Mouse (Mus musculus) embryonic facial prominence, embryonic 13.5 days (tissue): ENCODE measurements around the gene Purb. TPM values are rescaled to one million over a fixed set of nuclear protein-coding genes. Genes with fewer than 3 reads are reported as not detected.
"Not testable (repeated sequence)": the region's sequence is repeated elsewhere in the genome, so short reads cannot be mapped to it uniquely, and the experiment has no call there.

ENCODE experiments used
- ATAC-seq: fragments of 200-750 bp; cut with Nextera tagmentation; 2 replicates; pipeline ENCODE4 v1.8.0; 2017; ENCODE audit warnings: low read depth; ENCODE audit not compliant: insufficient number of reproducible peaks, insufficient read depth, low FRiP score, low TSS enrichment
- H3K27ac ChIP-seq: fragments of 300-500 bp; sonication (generic); 2 replicates; pipeline ENCODE4 v1.5.1; 2015; ENCODE audit warnings: moderate library complexity, mild to moderate bottlenecking, inconsistent platforms
- H3K27me3 ChIP-seq: fragments of 300-500 bp; sonication (generic); 2 replicates; pipeline ENCODE4 v1.6.1; 2015; ENCODE audit warnings: mild to moderate bottlenecking, inconsistent platforms
- H3K36me3 ChIP-seq: fragments of 300-500 bp; sonication (generic); 2 replicates; pipeline ENCODE4 v1.6.1; 2015; ENCODE audit warnings: mild to moderate bottlenecking, inconsistent platforms
- H3K4me1 ChIP-seq: fragments of 300-500 bp; sonication (generic); 2 replicates; pipeline ENCODE4 v1.6.1; 2015; ENCODE audit warnings: inconsistent platforms
- H3K4me2 ChIP-seq: fragments of 300-500 bp; sonication (generic); 2 replicates; pipeline ENCODE4 v1.6.1; 2015; ENCODE audit warnings: moderate library complexity, mild to moderate bottlenecking, inconsistent platforms
- H3K4me3 ChIP-seq: fragments of 300-500 bp; sonication (generic); 2 replicates; pipeline ENCODE4 v1.5.1; 2015; ENCODE audit warnings: mild to moderate bottlenecking, inconsistent platforms
- H3K9ac ChIP-seq: fragments of 300-500 bp; sonication (generic); 2 replicates; pipeline ENCODE4 v1.6.1; 2015; ENCODE audit warnings: mild to moderate bottlenecking, inconsistent platforms
- H3K9me3 ChIP-seq: fragments of 300-500 bp; sonication (generic); 2 replicates; pipeline ENCODE4 v1.6.1; 2016; ENCODE audit warnings: inconsistent platforms
- WGBS: fragments of 180-500 bp; shearing (Covaris S2); methylation state at CpG from one replicate; pipeline ENCODE4 v1.1.7; 2015; ENCODE audit warnings: mixed read lengths; 5-methylcytosine and 5-hydroxymethylcytosine counted together
- polyA plus RNA-seq: library from polyadenylated mRNA; unstranded; fragments of >200 nt; fragmentation: Nextera tagmentation; extraction: Ambion mirVana; gene quantifications from 2 replicates; pipeline ENCODE4 v1.2.1, GENCODE M21; 2015

Gene Purb
- polyA plus RNA-seq, 1 experiment from 2014 or later = 26.9 TPM

DNA sequence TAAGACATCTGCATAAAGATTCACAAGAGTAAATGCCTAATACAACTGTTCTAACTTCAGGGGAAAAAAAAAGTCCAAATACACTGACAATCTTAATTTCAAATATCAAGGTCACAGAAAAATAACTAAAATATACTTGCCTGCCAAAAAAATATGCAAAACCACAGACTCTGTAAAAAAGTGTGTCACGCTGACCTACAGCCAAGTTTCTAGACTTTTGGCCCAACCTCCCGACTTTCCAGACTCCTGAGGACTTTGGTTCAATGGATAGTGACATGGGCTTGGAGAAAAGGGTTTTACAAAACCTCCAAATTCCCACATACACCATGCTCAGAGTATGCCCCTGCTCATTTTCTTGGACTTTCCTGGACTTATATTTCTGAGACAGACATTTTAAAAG, 7.2 kb downstream of the Purb start:
- 84% methylated on average over 2 of the region's 2 CpGs for WGBS
- no peak overlapping the region for H3K4me2 ChIP-seq
- no peak for ATAC-seq
- peaks cover 30% of the 10 kb centered on the region for H3K4me1 ChIP-seq
- no peak overlapping the region for H3K9ac ChIP-seq
- no peaks in the 10 kb centered on the region for H3K27me3 ChIP-seq
- H3K4me3 ChIP-seq = no peak overlapping the region
- peaks cover 33% of the 10 kb centered on the region for H3K36me3 ChIP-seq
- H3K27ac ChIP-seq = no peak overlapping the region
- H3K9me3 ChIP-seq = no peaks in the 10 kb centered on the region

DNA sequence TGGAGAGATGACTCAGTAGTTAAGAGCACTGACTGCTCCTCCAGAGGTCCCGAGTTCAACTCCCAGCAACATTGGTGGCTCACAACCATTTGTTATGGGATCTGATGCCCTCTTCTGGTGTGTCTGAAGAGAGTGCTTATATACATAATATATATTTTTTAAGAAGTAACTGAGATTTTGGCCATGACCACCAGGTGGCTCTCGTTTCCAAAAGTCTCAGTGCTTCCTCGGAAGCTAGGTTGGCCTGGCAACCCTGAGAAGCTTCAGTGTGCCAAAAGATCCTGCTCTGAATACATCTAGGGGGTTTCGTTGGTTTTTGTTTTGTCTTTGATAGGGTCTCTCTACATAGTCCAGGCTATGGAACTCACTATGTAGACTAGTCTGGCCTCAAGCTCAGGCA, 10.6 kb downstream of the Purb start:
- Histone ChIP-seq H3K27me3 (no peaks in the 10 kb centered on the region), H3K4me2 (no peak overlapping the region), H3K4me3 (no peak overlapping the region), H3K27ac (no peak overlapping the region), H3K9me3 (no peaks in the 10 kb centered on the region), H3K4me1 (peaks cover 9% of the 10 kb centered on the region), H3K9ac (no peak overlapping the region), H3K36me3 (peaks cover 31% of the 10 kb centered on the region)
- 37% methylated on average over 4 of the region's 4 CpGs for WGBS
- no peak for ATAC-seq

DNA sequence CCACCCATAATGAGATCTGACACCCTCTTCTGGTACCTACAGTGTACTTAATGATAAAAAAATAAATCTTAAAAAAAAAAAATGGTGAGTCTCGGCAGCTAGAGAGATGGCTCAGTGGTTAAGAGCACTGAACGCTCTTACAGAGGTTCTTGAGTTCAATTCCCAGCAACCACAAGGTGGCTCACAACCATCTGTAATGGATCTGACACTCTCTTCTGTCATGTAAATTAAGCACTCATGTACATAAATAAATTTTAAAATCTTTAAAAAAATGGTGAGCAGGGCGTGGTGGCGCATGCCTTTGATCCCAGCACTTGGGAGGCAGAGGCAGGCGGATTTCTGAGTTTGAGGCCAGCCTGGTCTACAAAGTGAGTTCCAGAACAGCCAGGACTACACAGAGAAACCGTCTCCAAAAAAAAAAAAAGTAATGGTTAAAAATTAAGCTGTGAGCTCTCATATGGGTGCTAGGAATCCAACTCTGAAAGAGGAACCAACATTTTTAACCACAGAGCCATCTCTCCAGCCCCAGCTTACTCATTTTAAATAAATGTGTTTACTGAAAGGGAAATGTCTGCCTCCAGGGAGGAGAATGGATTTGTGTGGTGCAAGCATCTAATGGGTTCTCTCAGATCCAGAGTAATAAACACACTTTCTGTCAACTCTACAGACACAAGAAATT, 12.4 kb downstream of the Purb start:
- H3K4me1 ChIP-seq = no peaks in the 10 kb centered on the region
- no peaks in the 10 kb centered on the region for H3K9me3 ChIP-seq
- WGBS = 90% methylated on average over 6 of the region's 6 CpGs
- no peak overlapping the region for H3K27ac ChIP-seq
- no peak for ATAC-seq
- H3K4me2 ChIP-seq = no peak overlapping the region
- no peak overlapping the region for H3K9ac ChIP-seq
- H3K36me3 ChIP-seq = peaks cover 27% of the 10 kb centered on the region
- H3K4me3 ChIP-seq = no peak overlapping the region
- no peaks in the 10 kb centered on the region for H3K27me3 ChIP-seq

DNA sequence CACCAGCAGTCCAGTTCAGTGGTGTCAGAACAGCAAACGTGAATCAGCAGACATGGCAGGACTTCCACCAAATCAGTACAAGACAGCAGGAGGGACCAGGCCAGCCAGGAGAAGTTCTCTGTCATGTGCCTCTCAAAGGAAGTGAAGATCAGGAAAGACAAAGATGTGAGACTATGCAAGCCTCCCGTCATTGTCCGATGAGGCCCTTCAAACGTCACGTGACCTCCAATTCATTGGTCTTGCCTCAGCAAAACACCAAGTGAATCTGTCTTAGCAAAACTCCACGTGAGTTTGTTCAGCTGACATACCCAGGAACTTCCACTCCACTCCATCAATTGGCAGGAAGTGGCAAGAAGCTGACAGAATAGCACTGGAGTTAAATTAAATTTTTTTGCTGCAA, 19.6 kb downstream of the Purb start:
- no peak overlapping the region for H3K9ac ChIP-seq
- no peak for ATAC-seq
- H3K36me3 ChIP-seq = no peaks in the 10 kb centered on the region
- H3K27ac ChIP-seq = no peak overlapping the region
- no peaks in the 10 kb centered on the region for H3K4me1 ChIP-seq
- no peak overlapping the region for H3K4me2 ChIP-seq
- no peaks in the 10 kb centered on the region for H3K9me3 ChIP-seq
- no peaks in the 10 kb centered on the region for H3K27me3 ChIP-seq
- 79% methylated on average over 6 of the region's 6 CpGs for WGBS
- H3K4me3 ChIP-seq = no peak overlapping the region

DNA sequence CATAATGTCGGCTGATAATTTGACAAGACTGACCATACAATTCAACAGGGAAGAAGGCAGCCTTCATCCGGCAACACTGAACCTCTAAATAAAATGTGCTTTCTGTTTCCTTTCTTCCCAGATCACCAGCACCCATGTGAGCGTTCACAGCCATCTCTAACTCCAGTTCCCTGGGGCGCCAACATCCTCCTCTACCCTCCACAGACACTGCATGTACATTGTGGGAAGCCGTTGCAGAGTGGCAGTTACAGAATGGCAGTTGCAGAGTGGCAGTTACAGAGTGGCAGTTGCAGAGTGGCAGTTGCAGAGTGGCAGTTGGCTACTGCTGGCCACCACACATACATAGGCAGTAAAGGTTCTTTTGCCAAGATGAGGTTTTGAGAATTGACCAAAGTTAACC, 27.6 kb downstream of the Purb start:
- not testable (repeated sequence) for H3K4me3 ChIP-seq, H3K9me3 ChIP-seq, ATAC-seq, H3K27ac ChIP-seq, H3K9ac ChIP-seq, H3K4me2 ChIP-seq, H3K36me3 ChIP-seq, H3K4me1 ChIP-seq, H3K27me3 ChIP-seq
- WGBS = 91% methylated on average over 5 of the region's 5 CpGs

DNA sequence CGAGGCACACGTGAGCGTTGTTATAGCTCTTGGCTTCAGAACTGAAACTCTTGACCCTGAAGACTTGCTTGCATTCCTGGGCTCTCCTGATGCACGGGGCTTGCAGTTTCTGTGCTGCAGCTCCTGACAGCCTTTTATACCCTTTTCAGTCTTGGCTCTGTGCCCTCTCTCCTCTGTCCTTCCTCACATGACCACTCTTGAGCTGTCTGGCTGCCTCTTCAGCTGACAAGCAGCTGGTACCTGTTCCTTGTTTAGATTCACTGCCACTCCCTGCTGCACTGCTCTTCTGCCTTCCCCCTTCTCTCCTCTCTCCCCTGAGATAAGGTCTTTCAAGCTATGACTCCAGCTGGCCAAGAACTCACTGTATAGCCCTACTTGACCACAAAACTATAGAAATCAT, 28.2 kb downstream of the Purb start:
- Histone ChIP-seq H3K4me2 (no peak overlapping the region), H3K9ac (no peak overlapping the region), H3K9me3 (no peaks in the 10 kb centered on the region), H3K27ac (no peak overlapping the region), H3K4me1 (peaks cover 7% of the 10 kb centered on the region), H3K4me3 (no peak overlapping the region), H3K27me3 (no peaks in the 10 kb centered on the region), H3K36me3 (no peaks in the 10 kb centered on the region)
- 89% methylated on average over 4 of the region's 4 CpGs for WGBS
- no peak for ATAC-seq

DNA sequence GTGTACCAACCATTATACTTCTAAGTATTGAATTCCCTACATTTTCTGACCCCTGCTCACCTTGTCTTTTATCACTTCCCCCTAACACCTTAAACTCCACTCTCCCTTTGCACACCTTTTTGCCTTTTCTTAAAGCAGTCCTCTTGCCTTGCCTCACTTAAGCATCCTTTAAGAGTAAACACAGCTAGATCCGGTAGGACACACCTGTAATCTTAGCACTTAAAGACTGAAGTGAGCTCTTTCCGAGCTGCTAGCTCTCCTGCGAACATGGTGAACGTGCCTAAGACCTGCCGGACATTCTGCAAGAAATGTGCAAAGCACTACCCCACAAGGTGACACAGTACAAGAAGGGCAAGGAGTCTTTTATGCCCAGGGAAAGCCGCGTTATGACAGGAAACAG, 29.8 kb downstream of the Purb start:
- Histone ChIP-seq H3K9me3 (no peaks in the 10 kb centered on the region; the same call in 1 of the 2 replicates), H3K4me2 (no peak overlapping the region), H3K4me3 (no peak overlapping the region), H3K27me3 (no peaks in the 10 kb centered on the region), H3K4me1 (peaks cover 7% of the 10 kb centered on the region), H3K27ac (no peak overlapping the region), H3K9ac (no peak overlapping the region), H3K36me3 (peaks cover 6% of the 10 kb centered on the region)
- WGBS = 89% methylated on average over 7 of the region's 7 CpGs
- ATAC-seq = no peak

DNA sequence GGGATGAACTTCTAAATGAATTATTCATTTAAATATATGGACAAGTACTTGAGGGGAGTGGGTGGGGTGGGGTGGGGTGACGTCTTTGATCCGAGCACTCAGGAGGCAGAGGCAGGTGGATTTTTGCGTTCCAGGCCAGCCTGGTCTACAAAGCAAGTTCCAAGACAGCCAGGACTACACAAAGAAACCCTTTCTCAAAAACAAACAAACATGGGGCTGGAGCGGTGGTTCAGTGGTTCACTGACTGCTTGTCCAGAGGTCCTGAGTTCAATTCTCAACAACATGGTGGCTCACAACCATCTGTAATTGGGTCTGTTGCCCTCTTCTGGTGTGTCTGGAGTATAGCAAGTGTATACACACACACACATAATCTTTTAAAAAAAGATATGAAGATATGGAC, 30.3 kb downstream of the Purb start:
- H3K9me3 ChIP-seq = no peaks in the 10 kb centered on the region; the same call in 1 of the 2 replicates
- 85% methylated on average over 4 of the region's 4 CpGs for WGBS
- H3K27ac ChIP-seq = peak overlapping the region; percentile 84; the same call in 1 of the 2 replicates
- no peak for ATAC-seq
- no peak overlapping the region for H3K9ac ChIP-seq
- no peaks in the 10 kb centered on the region for H3K27me3 ChIP-seq
- H3K4me2 ChIP-seq = peak overlapping the region; percentile 62; the same call in 1 of the 2 replicates
- peaks cover 9% of the 10 kb centered on the region for H3K36me3 ChIP-seq
- peaks cover 7% of the 10 kb centered on the region for H3K4me1 ChIP-seq
- no peak overlapping the region for H3K4me3 ChIP-seq

DNA sequence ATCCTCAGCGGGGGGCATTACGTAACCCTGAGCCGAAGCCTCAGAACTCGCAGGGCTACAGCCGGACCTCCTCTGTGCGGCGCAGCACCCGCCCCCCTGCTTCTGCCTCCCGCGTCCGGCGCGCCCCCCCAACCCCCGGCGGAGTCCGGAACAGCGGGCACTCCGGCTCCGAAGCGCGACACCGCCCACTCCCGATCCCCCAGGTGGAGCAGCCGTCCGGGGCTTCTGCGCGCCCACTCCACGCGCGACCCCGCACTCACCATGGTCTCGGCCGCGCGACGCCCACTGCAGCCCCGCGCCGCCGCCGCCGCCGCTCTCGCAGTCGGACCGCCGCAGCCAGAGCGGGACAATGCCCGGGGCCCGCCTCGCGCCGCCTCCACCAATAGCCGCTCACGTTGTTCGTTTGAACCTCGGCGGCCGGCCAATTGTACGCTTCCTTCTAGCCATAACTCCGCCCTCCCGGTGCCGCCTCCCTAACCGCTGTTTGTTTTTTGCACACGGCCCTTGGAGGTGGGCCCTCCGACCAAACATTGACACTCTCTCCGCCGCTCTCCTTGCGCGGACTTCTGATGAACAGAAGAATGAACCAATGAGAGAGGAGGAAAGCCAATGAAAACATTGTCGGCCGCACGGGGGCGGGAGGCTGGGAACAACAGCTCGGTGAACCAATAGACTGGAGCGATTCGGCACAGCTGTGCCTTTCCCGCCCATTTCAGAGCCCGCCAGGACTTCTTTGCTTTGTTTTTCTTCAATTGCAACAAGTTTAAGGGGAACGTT, 31.5 kb downstream of the Purb start, which contains the start of gene H2afv:
Gene H2afv (minus strand): TSS at position 367 of the 777 bp plus-strand sequence.
- Histone ChIP-seq H3K27me3 (no peaks in the 10 kb centered on the region), H3K4me2 (peak within 1 kb of the TSS; percentile 71), H3K4me3 (peak within 1 kb of the TSS; percentile 66), H3K9ac (peak within 1 kb of the TSS; percentile 86), H3K9me3 (no peaks in the 10 kb centered on the region; the same call in 1 of the 2 replicates), H3K36me3 (peaks cover 9% of the 10 kb centered on the region), H3K27ac (peak within 1 kb of the TSS; percentile 94), H3K4me1 (peaks cover 7% of the 10 kb centered on the region)
- under 1% methylated on average over 80 of the region's 80 CpGs for WGBS
- ATAC-seq = peak; percentile 100

DNA sequence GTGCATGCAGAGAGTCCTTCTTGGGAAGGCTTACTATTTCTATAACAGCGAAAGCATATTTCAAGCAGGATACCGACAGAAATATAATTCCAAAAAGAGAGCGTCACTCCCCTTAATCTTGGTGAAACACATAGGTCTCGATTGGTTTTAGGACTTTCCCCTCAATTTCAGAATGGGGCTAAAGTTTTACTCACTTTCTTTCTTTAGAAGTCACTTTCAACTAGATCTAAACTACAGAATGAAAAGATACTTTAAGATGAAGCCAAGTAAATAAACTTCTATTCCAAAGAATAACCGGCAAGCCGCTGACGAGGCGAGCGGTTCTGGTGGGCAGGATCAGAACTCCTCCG, 32.0 kb downstream of the Purb start:
- H3K4me2 ChIP-seq = peak overlapping the region; percentile 71
- peak overlapping the region; percentile 94 for H3K27ac ChIP-seq
- no peak for ATAC-seq
- peak overlapping the region; percentile 66 for H3K4me3 ChIP-seq
- H3K9me3 ChIP-seq = no peaks in the 10 kb centered on the region; the same call in 1 of the 2 replicates
- H3K27me3 ChIP-seq = no peaks in the 10 kb centered on the region
- peaks cover 11% of the 10 kb centered on the region for H3K36me3 ChIP-seq
- peak overlapping the region; percentile 86 for H3K9ac ChIP-seq
- H3K4me1 ChIP-seq = peaks cover 7% of the 10 kb centered on the region
- under 1% methylated on average over 10 of the region's 10 CpGs for WGBS

DNA sequence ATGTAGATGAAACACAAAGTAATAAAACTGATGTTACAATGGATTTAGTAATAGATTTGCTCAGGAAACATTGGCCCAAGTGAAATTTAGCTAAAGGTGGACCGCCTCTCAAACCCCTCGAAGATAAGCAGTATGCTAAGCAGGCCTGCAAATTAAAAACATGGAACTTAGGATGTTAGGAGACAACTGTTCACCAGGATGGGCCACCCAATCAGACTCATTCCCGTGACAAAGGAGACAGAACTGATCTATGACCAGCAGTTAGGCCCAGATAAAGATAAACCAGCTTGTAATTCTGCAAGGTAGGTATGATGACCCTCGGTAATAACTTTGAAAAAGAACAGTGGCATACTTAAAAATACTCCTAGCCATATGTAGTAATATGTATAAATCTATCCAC, 32.6 kb downstream of the Purb start:
- H3K4me2 ChIP-seq = peak overlapping the region; percentile 71
- WGBS = 57% methylated on average over 4 of the region's 4 CpGs
- no peaks in the 10 kb centered on the region for H3K27me3 ChIP-seq
- H3K9ac ChIP-seq = peak overlapping the region; percentile 86
- H3K36me3 ChIP-seq = peaks cover 16% of the 10 kb centered on the region
- ATAC-seq = no peak
- H3K27ac ChIP-seq = peak overlapping the region; percentile 94; the same call in 1 of the 2 replicates
- peak overlapping the region; percentile 66 for H3K4me3 ChIP-seq
- H3K4me1 ChIP-seq = peaks cover 7% of the 10 kb centered on the region
- H3K9me3 ChIP-seq = no peaks in the 10 kb centered on the region; the same call in 1 of the 2 replicates

DNA sequence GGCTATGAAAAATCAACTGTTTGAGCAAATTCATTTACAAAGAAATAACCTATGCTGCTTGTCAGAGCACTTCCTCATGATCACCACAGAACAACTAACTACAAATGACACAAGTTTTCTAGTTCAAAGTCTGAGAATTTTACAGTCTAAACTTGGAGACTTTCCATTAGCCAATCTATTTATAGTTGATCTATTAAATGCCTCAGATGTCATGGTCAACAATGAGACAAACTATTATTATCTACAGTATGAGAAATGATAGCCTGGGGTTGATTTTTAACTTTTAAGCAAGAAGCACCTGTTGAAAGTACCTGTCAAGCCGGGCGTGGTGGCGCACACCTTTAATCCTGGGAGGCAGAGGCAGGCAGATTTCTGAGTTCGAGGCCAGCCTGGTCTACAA, 33.2 kb downstream of the Purb start:
- H3K36me3 ChIP-seq = peaks cover 22% of the 10 kb centered on the region
- peaks cover 7% of the 10 kb centered on the region for H3K4me1 ChIP-seq
- no peaks in the 10 kb centered on the region; the same call in 1 of the 2 replicates for H3K9me3 ChIP-seq
- H3K27ac ChIP-seq = no peak overlapping the region
- ATAC-seq = no peak
- peak overlapping the region; percentile 71; the same call in 1 of the 2 replicates for H3K4me2 ChIP-seq
- H3K27me3 ChIP-seq = no peaks in the 10 kb centered on the region
- 98% methylated on average over 4 of the region's 4 CpGs for WGBS
- no peak overlapping the region for H3K9ac ChIP-seq
- H3K4me3 ChIP-seq = no peak overlapping the region
